Mouse (Mus musculus): Measurements from ENCODE around the gene Sh2d2a. TPM values are rescaled to one million over a fixed set of nuclear protein-coding genes. Genes with fewer than 3 reads are reported as not detected.

Sh2d2a gene
- 0.01 TPM in 1 of 2 replicates, not detected in the other for polyA plus RNA-seq (2012; rRNA removed)

GRCm38 (mm10) chr3:87846650-87847110 lies at the start of gene Sh2d2a:
Gene Sh2d2a, plus strand, starts transcription at chr3:87846755.

GRCm38 (mm10) chr3:87824206-87824605 lies 22.3 kb upstream of the Sh2d2a start, which contains the start of gene Pear1:
Gene Pear1, minus strand, starts transcription at chr3:87824306.

GRCm38 (mm10) chr3:87885281-87886003 lies 38.9 kb downstream of the Sh2d2a start, which contains the start of gene Prcc:
Gene Prcc, minus strand, starts transcription at chr3:87885608.

Other genes with a start within 250 kb of the Sh2d2a start
- 36.1 and 37.0 TPM in 2 replicates for gene Arhgef11, start 229.2 kb upstream of the Sh2d2a start, polyA plus RNA-seq (2012; rRNA removed)
- gene Lrrc71, start 98.1 kb upstream of the Sh2d2a start, polyA plus RNA-seq (2012; rRNA removed) = 0.40 and 0.59 TPM in 2 replicates
- 3.3 and 15.5 TPM in 2 replicates for gene Ntrk1, start 51.6 kb upstream of the Sh2d2a start, polyA plus RNA-seq (2012; rRNA removed)
- 2.1 and 3.5 TPM in 2 replicates for gene Insrr, start 49.8 kb upstream of the Sh2d2a start, polyA plus RNA-seq (2012; rRNA removed)
- 13.9 and 24.8 TPM in 2 replicates for gene Pear1, start 22.4 kb upstream of the Sh2d2a start, polyA plus RNA-seq (2012; rRNA removed)
- 56.0 and 60.4 TPM in 2 replicates for gene Prcc, start 38.9 kb downstream of the Sh2d2a start, polyA plus RNA-seq (2012; rRNA removed)
- 184 and 192 TPM in 2 replicates for gene Hdgf, start 59.6 kb downstream of the Sh2d2a start, polyA plus RNA-seq (2012; rRNA removed)
- 110 and 113 TPM in 2 replicates for gene Mrpl24, start 72.8 kb downstream of the Sh2d2a start, polyA plus RNA-seq (2012; rRNA removed)
- 28.2 and 29.1 TPM in 2 replicates for gene Isg20l2, start 83.6 kb downstream of the Sh2d2a start, polyA plus RNA-seq (2012; rRNA removed)
- gene Rrnad1, start 84.0 kb downstream of the Sh2d2a start, polyA plus RNA-seq (2012; rRNA removed) = 49.8 and 52.1 TPM in 2 replicates
- 42.6 and 66.3 TPM in 2 replicates for gene Crabp2, start 101.9 kb downstream of the Sh2d2a start, polyA plus RNA-seq (2012; rRNA removed)
- 42.3 and 48.2 TPM in 2 replicates for gene Nes, start 124.3 kb downstream of the Sh2d2a start, polyA plus RNA-seq (2012; rRNA removed)
- 53.5 and 58.6 TPM in 2 replicates for gene Bcan, start 153.5 kb downstream of the Sh2d2a start, polyA plus RNA-seq (2012; rRNA removed)
- 0.76 and 0.87 TPM in 2 replicates for gene Hapln2, start 180.8 kb downstream of the Sh2d2a start, polyA plus RNA-seq (2012; rRNA removed)
- 16.2 and 17.5 TPM in 2 replicates for gene Gpatch4, start 196.4 kb downstream of the Sh2d2a start, polyA plus RNA-seq (2012; rRNA removed)
- gene Naxe, start 211.7 kb downstream of the Sh2d2a start, polyA plus RNA-seq (2012; rRNA removed) = 95.1 and 96.9 TPM in 2 replicates
- gene Ttc24, start 231.5 kb downstream of the Sh2d2a start, polyA plus RNA-seq (2012; rRNA removed) = 0.09 TPM in 1 of 2 replicates, not detected in the other
- 14.2 and 15.2 TPM in 2 replicates for gene Iqgap3, start 235.2 kb downstream of the Sh2d2a start, polyA plus RNA-seq (2012; rRNA removed)